Mouse (Mus musculus) midbrain, embryonic 10.5 days (tissue): ENCODE results near the gene Cbfa2t3. TPM values are rescaled to one million over a fixed set of nuclear protein-coding genes. Genes with fewer than 3 reads are reported as not detected.

ENCODE experiments used
- DNase-seq: peaks from one replicate; pipeline ENCODE4 v3.0.0-alpha.2; 2017; ENCODE audit warnings: low spot score
- H3K27ac ChIP-seq: fragments of 300-500 bp; sonication (generic); replicated peaks from 2 replicates; pipeline ENCODE4 v1.5.1; 2016; ENCODE audit warnings: mild to moderate bottlenecking
- H3K27me3 ChIP-seq: fragments of 300-500 bp; sonication (generic); 2 replicates; pipeline ENCODE4 v1.6.1; 2016; ENCODE audit warnings: low read depth, mild to moderate bottlenecking; ENCODE audit not compliant: poor library complexity, severe bottlenecking
- H3K36me3 ChIP-seq: fragments of 300-500 bp; sonication (generic); 2 replicates; pipeline ENCODE4 v1.6.1; 2016; ENCODE audit warnings: mild to moderate bottlenecking, moderate library complexity
- H3K4me1 ChIP-seq: fragments of 300-500 bp; sonication (generic); 2 replicates; pipeline ENCODE4 v1.6.1; 2016
- H3K4me3 ChIP-seq: fragments of 300-500 bp; sonication (generic); 2 replicates; pipeline ENCODE4 v1.5.1; 2016; ENCODE audit warnings: mild to moderate bottlenecking, moderate library complexity
- H3K9me3 ChIP-seq: fragments of 300-500 bp; sonication (generic); replicated peaks from 2 replicates; pipeline ENCODE4 v1.6.1; 2016; ENCODE audit warnings: mild to moderate bottlenecking
- WGBS: fragments of 180-500 bp; shearing (Covaris S2); methylation state at CpG from one replicate; pipeline ENCODE4 v1.1.7; 2016; 5-methylcytosine and 5-hydroxymethylcytosine counted together
- polyA plus RNA-seq: library from polyadenylated mRNA; unstranded; fragments of >200 nt; fragmentation: Nextera tagmentation; extraction: Ambion mirVana; gene quantifications from 2 replicates; pipeline ENCODE4 v1.2.1, GENCODE M21; 2016

Gene Cbfa2t3
- polyA plus RNA-seq, 1 experiment from 2014 or later, result 1.9 TPM

DNA sequence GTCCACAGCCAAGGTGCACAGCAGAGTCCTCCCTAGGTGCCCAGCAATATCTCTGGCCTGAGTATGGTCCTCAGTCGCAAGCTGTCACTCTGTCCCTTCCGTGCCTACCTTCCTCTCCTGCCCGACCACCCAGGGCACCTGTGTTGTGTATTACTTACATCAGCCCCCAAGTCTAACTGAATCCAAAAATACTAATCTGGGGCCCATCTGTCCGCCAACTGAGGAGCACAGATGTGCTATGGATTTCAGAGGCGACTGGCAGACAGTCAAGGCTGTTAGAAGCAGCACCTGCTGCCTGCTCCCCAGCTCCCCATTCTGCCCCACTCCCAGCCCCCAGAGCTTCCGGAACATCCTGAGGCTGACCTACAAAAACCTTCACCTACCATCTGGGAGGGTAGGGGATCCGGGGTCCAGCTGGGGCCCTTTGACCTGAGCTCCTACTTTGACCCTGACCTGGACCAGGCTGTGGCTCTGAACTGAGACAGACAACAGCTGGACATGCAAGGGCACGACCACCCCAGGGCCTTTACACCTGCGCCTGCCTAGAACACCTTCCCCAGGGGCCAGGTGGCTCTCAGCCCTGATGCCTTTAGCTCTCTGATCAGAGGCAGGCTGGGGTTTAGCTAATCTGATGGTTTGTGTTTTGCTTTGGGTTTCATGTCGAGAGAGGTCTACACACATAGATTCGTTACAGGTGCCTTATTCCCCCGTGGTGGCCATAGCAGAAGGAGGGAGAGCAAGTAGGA lies 13.7 kb upstream of the Cbfa2t3 start:
- no peak for DNase-seq
- peak overlapping the region; percentile 24 for H3K27ac ChIP-seq

GRCm38 (mm10) chr8:122711891-122712365 lies 13.0 kb upstream of the Cbfa2t3 start:
- no peaks in the 10 kb centered on the region for H3K9me3 ChIP-seq
- no peak overlapping the region for H3K4me3 ChIP-seq
- H3K27ac ChIP-seq, result peak overlapping the region; percentile 24
- WGBS, result 82% methylated on average over 11 of the region's 11 CpGs
- H3K27me3 ChIP-seq, result peaks cover 15% of the 10 kb centered on the region; the same call in 1 of the 2 replicates
- peaks cover 20% of the 10 kb centered on the region for H3K4me1 ChIP-seq
- no peaks in the 10 kb centered on the region for H3K36me3 ChIP-seq
- DNase-seq, result no peak

More for the DNA sequence above, 13.7 kb upstream of the Cbfa2t3 start:
- H3K27me3 ChIP-seq, result 0 out of 2 replicates have a peak, but pooled peaks cover 19% of the 10 kb centered on the region
- 80% methylated on average over 12 of the region's 12 CpGs for WGBS
- H3K4me1 ChIP-seq, result peaks cover 20% of the 10 kb centered on the region
- H3K4me3 ChIP-seq, result no peak overlapping the region
- H3K36me3 ChIP-seq, result no peaks in the 10 kb centered on the region
- H3K9me3 ChIP-seq, result no peaks in the 10 kb centered on the region

DNA sequence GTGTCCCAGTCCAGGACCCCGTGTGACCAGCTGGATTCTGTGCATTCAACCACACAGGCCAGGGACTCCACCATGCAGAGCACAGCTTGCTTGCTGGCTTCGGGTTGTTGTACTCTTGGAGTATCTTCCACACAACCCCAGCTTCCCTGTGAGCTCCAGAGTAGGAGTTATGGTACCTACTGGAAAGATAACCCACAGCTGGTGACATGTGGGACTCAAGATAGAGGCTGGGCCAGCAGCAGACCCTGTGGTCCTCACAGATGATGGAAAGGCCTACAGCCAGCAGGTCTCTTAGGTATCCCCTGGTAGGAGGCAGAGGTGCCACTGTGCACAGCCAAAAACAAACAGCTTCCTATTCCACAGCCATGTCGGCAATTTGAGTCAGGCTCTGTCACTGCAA lies 12.6 kb upstream of the Cbfa2t3 start:
- Histone ChIP-seq H3K36me3 (no peaks in the 10 kb centered on the region), H3K27me3 (peaks cover 19% of the 10 kb centered on the region; the same call in 1 of the 2 replicates), H3K4me1 (peaks cover 24% of the 10 kb centered on the region), H3K9me3 (no peaks in the 10 kb centered on the region), H3K27ac (peak overlapping the region; percentile 24; the same call in 1 of the 2 replicates), H3K4me3 (no peak overlapping the region)
- WGBS, result 76% methylated on average over 3 of the region's 3 CpGs
- no peak for DNase-seq

DNA sequence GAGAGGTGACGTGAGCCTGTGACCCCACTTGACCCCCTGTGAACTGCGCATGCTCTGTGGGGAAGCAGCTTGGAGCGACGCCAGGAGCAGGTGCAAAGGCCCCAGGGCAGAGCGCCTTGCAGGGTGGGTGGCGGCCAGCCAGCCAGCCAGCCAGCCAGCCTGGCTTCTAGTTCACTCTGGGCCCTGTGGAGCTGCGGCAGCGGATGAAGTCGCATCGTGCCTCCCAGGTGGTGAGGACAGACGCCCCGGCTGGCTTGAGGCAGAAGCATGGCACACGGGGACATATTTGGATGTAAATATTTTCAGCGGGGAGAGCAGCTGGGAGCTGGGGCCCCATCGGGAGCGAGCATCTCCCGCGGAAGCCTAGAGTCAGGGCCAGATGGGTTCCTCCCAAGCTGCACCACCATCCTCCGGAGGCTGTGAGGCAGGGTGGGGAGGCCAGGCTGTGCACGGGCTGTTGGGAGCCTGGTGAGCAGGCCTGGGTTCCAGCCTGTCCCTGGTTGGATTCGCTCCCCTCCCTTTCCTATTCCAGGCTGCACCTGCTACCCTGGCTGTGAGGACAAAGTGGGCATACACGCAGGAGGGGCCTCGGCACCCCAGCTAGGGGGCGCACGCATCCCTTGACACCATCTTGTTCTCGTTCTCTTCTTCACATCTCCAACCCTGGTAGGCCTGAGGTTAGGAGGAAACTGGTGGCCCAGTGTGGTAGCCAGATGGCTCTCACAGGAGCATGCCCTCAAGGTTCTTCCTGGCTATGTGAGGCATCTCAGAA lies 10.6 kb upstream of the Cbfa2t3 start:
- H3K4me3 ChIP-seq, result no peak overlapping the region
- WGBS, result 54% methylated on average over 26 of the region's 26 CpGs
- peaks cover 20% of the 10 kb centered on the region; the same call in 1 of the 2 replicates for H3K27me3 ChIP-seq
- H3K27ac ChIP-seq, result peak overlapping the region; percentile 49; the same call in 1 of the 2 replicates
- H3K9me3 ChIP-seq, result no peaks in the 10 kb centered on the region
- H3K36me3 ChIP-seq, result no peaks in the 10 kb centered on the region
- peaks cover 41% of the 10 kb centered on the region for H3K4me1 ChIP-seq
- DNase-seq, result peak; percentile 22

DNA sequence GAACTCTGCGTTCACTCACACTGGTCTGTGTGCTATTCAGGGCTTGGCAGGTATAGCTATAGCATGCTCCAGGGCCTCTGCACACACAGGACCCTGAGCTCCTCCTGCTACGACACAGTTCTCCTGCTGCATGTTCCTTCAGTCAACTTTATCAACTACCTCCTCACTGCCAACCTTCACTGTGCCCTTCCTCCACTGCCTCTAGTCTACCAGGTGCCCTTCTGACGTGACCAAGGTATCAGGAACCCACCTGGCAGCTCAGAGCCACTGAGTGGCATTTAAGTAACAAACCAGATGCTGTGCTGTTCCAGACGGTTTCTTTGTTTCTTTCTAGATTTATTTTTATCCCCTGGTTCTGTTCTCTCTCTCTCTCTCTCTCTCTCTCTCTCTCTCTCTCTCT lies 8.3 kb upstream of the Cbfa2t3 start:
- peaks cover 36% of the 10 kb centered on the region for H3K4me1 ChIP-seq
- peaks cover 20% of the 10 kb centered on the region; the same call in 1 of the 2 replicates for H3K27me3 ChIP-seq
- 78% methylated on average over 4 of the region's 4 CpGs for WGBS
- no peaks in the 10 kb centered on the region for H3K36me3 ChIP-seq
- H3K27ac ChIP-seq, result peak overlapping the region; percentile 65
- H3K4me3 ChIP-seq, result no peak overlapping the region
- DNase-seq, result no peak
- H3K9me3 ChIP-seq, result no peaks in the 10 kb centered on the region

GRCm38 (mm10) chr8:122705901-122706561 lies 7.1 kb upstream of the Cbfa2t3 start:
- peak; percentile 45 for DNase-seq
- Histone ChIP-seq H3K36me3 (no peaks in the 10 kb centered on the region), H3K4me1 (peaks cover 30% of the 10 kb centered on the region), H3K9me3 (no peaks in the 10 kb centered on the region), H3K27me3 (peaks cover 24% of the 10 kb centered on the region; the same call in 1 of the 2 replicates), H3K27ac (peak overlapping the region; percentile 65), H3K4me3 (no peak overlapping the region)
- 44% methylated on average over 12 of the region's 12 CpGs for WGBS

GRCm38 (mm10) chr8:122704612-122705011 lies 5.7 kb upstream of the Cbfa2t3 start:
- Histone ChIP-seq H3K4me1 (peaks cover 33% of the 10 kb centered on the region), H3K4me3 (no peak overlapping the region), H3K36me3 (no peaks in the 10 kb centered on the region), H3K27ac (no peak overlapping the region), H3K27me3 (peaks cover 19% of the 10 kb centered on the region; the same call in 1 of the 2 replicates), H3K9me3 (no peaks in the 10 kb centered on the region)
- DNase-seq, result no peak
- WGBS, result 85% methylated on average over 3 of the region's 3 CpGs

DNA sequence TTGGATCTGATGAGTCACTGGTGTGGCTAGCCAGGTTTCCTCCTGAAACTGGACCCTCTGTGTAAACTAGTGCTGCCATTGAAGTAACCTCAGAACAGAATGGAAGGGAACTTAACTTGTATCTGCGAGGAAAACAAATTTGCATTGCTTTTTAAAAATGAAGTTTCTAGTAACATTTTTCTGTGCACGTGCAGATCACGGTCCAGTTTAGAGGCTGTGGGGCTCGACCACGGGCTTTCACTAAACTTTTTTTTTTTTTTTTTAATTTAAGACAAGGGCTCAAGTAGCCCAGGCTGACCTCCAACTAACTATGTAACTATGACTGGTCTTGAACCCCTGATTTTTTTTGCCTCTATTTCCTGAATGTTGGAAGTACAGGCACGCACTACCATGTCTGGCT lies 4.0 kb upstream of the Cbfa2t3 start:
- Histone ChIP-seq H3K36me3 (no peaks in the 10 kb centered on the region), H3K4me3 (no peak overlapping the region), H3K27ac (no peak overlapping the region), H3K27me3 (peaks cover 17% of the 10 kb centered on the region; the same call in 1 of the 2 replicates), H3K4me1 (peaks cover 41% of the 10 kb centered on the region), H3K9me3 (no peaks in the 10 kb centered on the region)
- WGBS, result 90% methylated on average over 6 of the region's 6 CpGs
- DNase-seq, result no peak

- peaks cover 14% of the 10 kb centered on the region; the same call in 1 of the 2 replicates for H3K27me3 ChIP-seq
- DNase-seq, result no peak
- 59% methylated on average over 10 of the region's 10 CpGs for WGBS
Measured at GRCm38 (mm10) chr8:122702301-122702941, 3.5 kb upstream of the Cbfa2t3 start.

GRCm38 (mm10) chr8:122701441-122702185 lies 2.7 kb upstream of the Cbfa2t3 start:
- Histone ChIP-seq H3K36me3 (no peaks in the 10 kb centered on the region), H3K9me3 (no peaks in the 10 kb centered on the region), H3K27ac (no peak overlapping the region), H3K4me3 (no peak overlapping the region), H3K27me3 (peaks cover 8% of the 10 kb centered on the region; the same call in 1 of the 2 replicates), H3K4me1 (peaks cover 38% of the 10 kb centered on the region)
- 92% methylated on average over 12 of the region's 12 CpGs for WGBS
- no peak for DNase-seq

More at GRCm38 (mm10) chr8:122702301-122702941, 3.5 kb upstream of the Cbfa2t3 start:
- H3K36me3 ChIP-seq, result no peaks in the 10 kb centered on the region
- H3K4me3 ChIP-seq, result no peak overlapping the region
- H3K9me3 ChIP-seq, result no peaks in the 10 kb centered on the region
- H3K27ac ChIP-seq, result no peak overlapping the region
- H3K4me1 ChIP-seq, result peaks cover 41% of the 10 kb centered on the region

DNA sequence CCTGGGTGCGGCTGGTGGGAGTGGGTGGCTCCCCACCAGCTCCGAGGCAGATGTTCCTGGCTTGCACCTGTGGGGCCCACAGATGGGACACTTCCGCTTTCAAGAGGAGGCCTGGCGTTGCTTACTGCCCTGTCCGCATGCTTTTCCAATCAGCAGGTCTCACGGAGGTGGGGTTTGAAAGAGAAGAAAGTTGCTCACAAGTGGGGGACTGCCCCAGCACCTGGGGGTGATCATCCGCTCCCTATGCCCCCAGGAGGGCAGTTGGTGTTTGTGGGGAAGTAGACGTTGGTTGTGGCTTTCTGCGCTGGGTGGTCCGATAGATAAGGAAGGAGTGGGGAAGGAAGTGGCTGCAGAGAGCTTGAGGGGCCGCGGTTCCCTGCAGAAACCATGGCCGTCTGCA lies 1.7 kb upstream of the Cbfa2t3 start:
- no peaks in the 10 kb centered on the region for H3K9me3 ChIP-seq
- H3K4me1 ChIP-seq, result peaks cover 32% of the 10 kb centered on the region

More for the DNA sequence above, 1.7 kb upstream of the Cbfa2t3 start:
- 60% methylated on average over 13 of the region's 13 CpGs for WGBS
- Histone ChIP-seq H3K27ac (peak overlapping the region; percentile 46; the same call in 1 of the 2 replicates), H3K27me3 (peaks cover 4% of the 10 kb centered on the region; the same call in 1 of the 2 replicates), H3K4me3 (no peak overlapping the region), H3K36me3 (no peaks in the 10 kb centered on the region)
- DNase-seq, result no peak
